Mouse (Mus musculus) forelimb bud, embryonic 11.5 days (tissue): ENCODE measurements around the gene Eif6.
A peak's percentile ranks its signal among the peaks of the same experiment; 100 is the strongest.

Source experiments
- DNase-seq: peaks from one replicate; pipeline ENCODE4 v3.0.0-alpha.2; 2012; ENCODE audit warnings: low read depth, low spot score

Eif6 gene

GRCm38 (mm10) chr2:155825904-155826629 is 658 bp downstream of the Eif6 start:
- no peak for DNase-seq

- DNase-seq: no peak
Measured at GRCm38 (mm10) chr2:155823722-155824121, 3.0 kb downstream of the Eif6 start.

GRCm38 (mm10) chr2:155820779-155821178 is 5.9 kb downstream of the Eif6 start:
- DNase-seq: no peak

GRCm38 (mm10) chr2:155819449-155820251 is 7.1 kb downstream of the Eif6 start:
- DNase-seq: no peak

GRCm38 (mm10) chr2:155819392-155819448 is 7.5 kb downstream of the Eif6 start, which contains the start of gene BC029722:
Gene BC029722 (minus strand): TSS chr2:155819426.
- DNase-seq: no peak

- DNase-seq: peak; percentile 82
Measured at GRCm38 (mm10) chr2:155818596-155819391, 7.9 kb downstream of the Eif6 start.

GRCm38 (mm10) chr2:155817301-155818245 is 9.2 kb downstream of the Eif6 start:
- no peak for DNase-seq

- no peak for DNase-seq
Measured at GRCm38 (mm10) chr2:155816179-155816578, 10.5 kb downstream of the Eif6 start.

- DNase-seq: no peak
Measured at GRCm38 (mm10) chr2:155814829-155815228, 11.9 kb downstream of the Eif6 start.

- DNase-seq: no peak
Measured at GRCm38 (mm10) chr2:155812637-155813036, 14.1 kb downstream of the Eif6 start.

- DNase-seq: peak; percentile 74
Measured at GRCm38 (mm10) chr2:155811821-155812396, 14.8 kb downstream of the Eif6 start.

GRCm38 (mm10) chr2:155809620-155810019 is 17.1 kb downstream of the Eif6 start:
- no peak for DNase-seq

- DNase-seq: no peak
Measured at GRCm38 (mm10) chr2:155807408-155807807, 19.3 kb downstream of the Eif6 start.

GRCm38 (mm10) chr2:155806548-155806947 is 20.2 kb downstream of the Eif6 start:
- DNase-seq: no peak

GRCm38 (mm10) chr2:155805925-155806255 is 20.8 kb downstream of the Eif6 start:
- no peak for DNase-seq

- no peak for DNase-seq
Measured at GRCm38 (mm10) chr2:155805231-155805924, 21.3 kb downstream of the Eif6 start.

GRCm38 (mm10) chr2:155804053-155804452 is 22.7 kb downstream of the Eif6 start:
- DNase-seq: no peak

- DNase-seq: no peak
Measured at GRCm38 (mm10) chr2:155802761-155803160, 24.0 kb downstream of the Eif6 start.

- DNase-seq: no peak
Measured at GRCm38 (mm10) chr2:155798613-155799012, 28.1 kb downstream of the Eif6 start.

GRCm38 (mm10) chr2:155794674-155795445 is 31.9 kb downstream of the Eif6 start:
- no peak for DNase-seq
